Mouse (Mus musculus) spleen, adult 2 months (tissue): Measurements from ENCODE around the gene Mocs2. TPM values are rescaled to one million over a fixed set of nuclear protein-coding genes. Genes with fewer than 3 reads are reported as not detected.

ENCODE experiments used
- DNase-seq, 2 experiments: peaks; one replicate each; pipeline versions ENCODE4 v3.0.0 to v3.0.0-alpha.2; 2012 to 2021; ENCODE audit warnings: low spot score in 2 of 2, low read depth in 1 of 2
- H3K27ac ChIP-seq: fragments of 200-500 bp; 2 replicates; pipeline ENCODE4 v1.5.1; 2012; ENCODE audit warnings: low read length, inconsistent platforms; ENCODE audit not compliant: insufficient read depth
- H3K27me3 ChIP-seq: fragments of 200-500 bp; 2 replicates; pipeline ENCODE4 v1.6.1; 2012; ENCODE audit warnings: mild to moderate bottlenecking, moderate library complexity, low read length, inconsistent platforms; ENCODE audit not compliant: control insufficient read depth, insufficient read depth
- H3K36me3 ChIP-seq: fragments of 200-500 bp; 2 replicates; pipeline ENCODE4 v1.6.1; 2012; ENCODE audit warnings: mild to moderate bottlenecking, low read length, inconsistent platforms; ENCODE audit not compliant: control insufficient read depth, insufficient read depth
- H3K4me1 ChIP-seq: fragments of 200-500 bp; 2 replicates; pipeline ENCODE4 v1.6.1; 2011; ENCODE audit warnings: inconsistent platforms; ENCODE audit not compliant: control insufficient read depth, insufficient read depth, insufficient read length
- H3K4me3 ChIP-seq: fragments of 200-500 bp; 2 replicates; pipeline ENCODE4 v1.5.1; 2011; ENCODE audit warnings: mild to moderate bottlenecking, inconsistent platforms; ENCODE audit not compliant: insufficient read depth, insufficient read length; ENCODE audit errors: extremely low read depth
- CTCF ChIP-seq: fragments of 200-500 bp; IDR thresholded peaks from 2 replicates; pipeline ENCODE4 v1.5.1; 2011; ENCODE audit warnings: mild to moderate bottlenecking, inconsistent platforms; ENCODE audit not compliant: insufficient read depth, insufficient read length, insufficient replicate concordance; ENCODE audit errors: extremely low read depth
- POLR2A ChIP-seq: fragments of 200-500 bp; IDR thresholded peaks from 2 replicates; pipeline ENCODE4 v1.6.1; 2011; ENCODE audit warnings: low read depth, low read length, inconsistent platforms
- WGBS: fragments of 180-500 bp; shearing (Covaris S2); methylation state at CpG from one replicate; pipeline ENCODE4 v1.1.7; 2018; 5-methylcytosine and 5-hydroxymethylcytosine counted together
- polyA plus RNA-seq: library from polyadenylated mRNA; depleted of rRNA; stranded (reverse); fragments of >200 nt; gene quantifications from 2 replicates; pipeline ENCODE4 v1.2.3, GENCODE M21; 2012; rRNA removed

Gene Mocs2
- 3.1 and 6.2 TPM in 2 replicates for polyA plus RNA-seq

DNA sequence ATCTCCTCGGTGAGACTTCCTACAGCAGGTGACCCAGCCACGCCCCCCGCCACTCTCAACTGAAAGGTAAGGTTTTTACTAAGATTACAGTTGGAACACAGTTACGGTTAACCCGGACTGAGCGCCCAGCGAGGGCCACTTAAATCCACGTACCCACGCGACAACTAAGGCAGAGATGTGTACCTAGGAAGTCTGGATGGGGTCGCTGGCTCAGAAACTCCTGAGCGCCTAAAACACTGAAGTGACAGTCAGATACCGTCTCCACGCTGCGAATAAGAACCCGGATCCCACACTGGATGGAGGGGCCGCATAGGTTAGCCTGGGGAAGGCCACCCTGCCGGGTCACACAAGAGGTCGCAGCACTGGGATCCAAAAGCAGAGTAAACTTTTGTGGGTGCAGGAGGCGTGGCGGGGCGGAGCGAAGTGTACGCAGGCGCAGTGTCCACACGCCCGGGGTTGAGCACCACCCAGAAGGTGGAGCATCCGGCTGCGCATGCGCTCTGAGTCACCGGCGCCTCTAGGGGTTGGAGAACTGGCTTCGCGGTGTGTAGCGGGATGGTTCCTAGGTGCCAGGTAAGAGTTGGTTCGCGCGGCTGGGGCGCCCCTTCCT is at the start of gene Mocs2:
Gene Mocs2, plus strand, starts transcription at position 486 of the 610 bp plus-strand sequence.
- peak within 1 kb of the TSS; percentile 91 for H3K4me3 ChIP-seq
- WGBS: under 1% methylated on average over 39 of the region's 39 CpGs
- TF ChIP-seq CTCF: no peak
- peak; percentile 25 for TF ChIP-seq POLR2A
- peak within 1 kb of the TSS; percentile 8; the same call in 1 of the 2 replicates for H3K27ac ChIP-seq
- no peaks in the 10 kb centered on the region for H3K27me3 ChIP-seq
- DNase-seq: peak; percentile 80 to 94
- H3K4me1 ChIP-seq: no peaks in the 10 kb centered on the region; the same call in 1 of the 2 replicates
- H3K36me3 ChIP-seq: peaks cover 6% of the 10 kb centered on the region; the same call in 1 of the 2 replicates

DNA sequence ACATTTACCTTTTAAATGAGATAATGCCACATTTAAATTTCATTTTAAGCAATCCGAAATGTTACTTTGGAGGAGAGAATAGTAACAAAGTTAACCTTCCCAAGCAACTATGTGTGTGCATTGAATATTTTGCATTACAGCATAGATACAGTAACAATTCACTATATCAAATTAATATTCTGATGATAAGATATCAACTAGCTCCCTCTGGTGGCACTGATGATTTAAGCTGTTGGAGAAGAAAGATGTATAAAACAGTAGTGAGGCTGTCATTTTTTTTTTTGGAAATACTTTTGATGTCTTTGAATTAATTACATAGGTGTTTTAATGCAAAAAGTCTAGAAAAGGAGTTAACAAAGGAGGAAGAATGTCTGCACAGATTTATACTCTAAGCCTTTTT is 26.5 kb upstream of the Mocs2 start:
- H3K27ac ChIP-seq: no peak overlapping the region
- TF ChIP-seq CTCF: no peak
- no peak for TF ChIP-seq POLR2A
- no peak overlapping the region for H3K4me3 ChIP-seq
- no peak for DNase-seq
- H3K36me3 ChIP-seq: no peaks in the 10 kb centered on the region
- WGBS: 87% methylated on average over 1 of the region's 1 CpGs
- H3K4me1 ChIP-seq: no peaks in the 10 kb centered on the region
- H3K27me3 ChIP-seq: no peaks in the 10 kb centered on the region

GRCm38 (mm10) chr13:114793250-114794030 is 24.6 kb upstream of the Mocs2 start:
- WGBS: 38% methylated on average over 6 of the region's 6 CpGs
- TF ChIP-seq CTCF (no peak), POLR2A (no peak)
- no peaks in the 10 kb centered on the region for H3K27me3 ChIP-seq
- H3K36me3 ChIP-seq: no peaks in the 10 kb centered on the region
- no peak overlapping the region for H3K27ac ChIP-seq
- DNase-seq: peak in 1 of 2 experiments; percentile 16
- no peaks in the 10 kb centered on the region for H3K4me1 ChIP-seq
- no peak overlapping the region for H3K4me3 ChIP-seq

- Histone ChIP-seq H3K27ac (no peak overlapping the region), H3K4me3 (no peak overlapping the region), H3K27me3 (no peaks in the 10 kb centered on the region), H3K4me1 (no peaks in the 10 kb centered on the region), H3K36me3 (no peaks in the 10 kb centered on the region)
- 94% methylated on average over 3 of the region's 3 CpGs for WGBS
- DNase-seq: no peak
- TF ChIP-seq POLR2A (no peak), CTCF (no peak)
These were observed 16.2 kb upstream of the Mocs2 start for GRCm38 (mm10) chr13:114801857-114802256.

GRCm38 (mm10) chr13:114802971-114803370 is 15.1 kb upstream of the Mocs2 start:
- Histone ChIP-seq H3K27me3 (no peaks in the 10 kb centered on the region), H3K4me3 (no peak overlapping the region), H3K27ac (no peak overlapping the region), H3K4me1 (no peaks in the 10 kb centered on the region), H3K36me3 (no peaks in the 10 kb centered on the region)
- 92% methylated on average over 2 of the region's 2 CpGs for WGBS
- DNase-seq: no peak
- TF ChIP-seq POLR2A (no peak), CTCF (no peak)

DNA sequence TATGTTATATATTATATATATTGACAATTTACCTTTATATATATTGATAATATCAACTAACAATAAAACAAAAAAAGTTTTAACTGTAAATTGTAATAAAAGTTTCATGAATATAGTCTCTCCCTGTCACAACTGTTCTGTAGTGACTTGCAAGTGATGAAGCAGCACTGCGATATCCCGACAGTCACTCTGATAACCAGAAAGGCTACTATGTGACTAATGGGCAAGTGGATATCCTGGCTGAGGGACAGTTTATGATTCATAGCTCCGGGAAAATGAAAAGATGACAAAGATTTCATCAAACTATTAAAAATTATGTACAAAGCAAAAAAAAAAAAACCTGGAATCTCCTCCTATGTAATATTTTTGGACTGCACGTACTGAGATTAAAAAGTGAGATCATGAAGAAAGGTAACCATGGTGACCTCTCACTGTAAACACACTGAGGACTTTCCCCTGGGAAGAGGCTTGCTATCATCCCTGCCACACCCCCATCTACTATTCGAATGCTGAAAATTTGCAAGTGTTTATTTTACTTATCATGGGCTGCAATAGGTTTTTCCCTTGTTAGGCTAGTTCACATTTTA is 8.3 kb upstream of the Mocs2 start:
- no peak for DNase-seq
- TF ChIP-seq POLR2A: no peak
- no peak for TF ChIP-seq CTCF
- Histone ChIP-seq H3K36me3 (no peaks in the 10 kb centered on the region), H3K27ac (no peak overlapping the region), H3K27me3 (no peaks in the 10 kb centered on the region), H3K4me3 (no peak overlapping the region), H3K4me1 (no peaks in the 10 kb centered on the region)
- WGBS: 89% methylated on average over 5 of the region's 5 CpGs
